ENCODE assay signal across 17 mouse cellular contexts in genomic region chr2:77543388-77543787, GRCm38 (mm10).
DNase-seq lines count a peak whose midpoint lies in the region; ATAC-seq and TF ChIP-seq lines count a peak whose summit lies in the region.
"Had no signal": no experiment of that assay in that cellular context is flagged by ENCODE, and none has a peak within 500 bp of the region (broad histone marks: within the 10 kb centered on the region; RNA-seq: fewer than 3 reads in every experiment).

No protein-coding gene starts in this region.

- TF ChIP-seq EP300 in lung, postnatal 0 days (IDR thresholded peaks at IDR 0.05): no peak

- no peak for TF ChIP-seq CTCF in gastrocnemius, adult 2 months (IDR thresholded peaks at IDR 0.05)
- no peak for TF ChIP-seq CTCF in lung, postnatal 0 days (IDR thresholded peaks at IDR 0.05)

- no peak for ATAC-seq in heart, embryonic 16.5 days (replicated peaks; ENCODE audit: extremely low read depth, insufficient read depth, low FRiP score)
- no peak for ATAC-seq in lung, embryonic 16.5 days (ENCODE audit: low read depth)
- ATAC-seq in lung, postnatal 0 days: no peak
- ATAC-seq in megakaryocyte-erythroid progenitor cell, adult 5-6 weeks (replicated peaks; ENCODE audit: low FRiP score, low TSS enrichment, poor library complexity, severe bottlenecking): no peak
- ATAC-seq: forebrain, embryonic 16.5 days had no signal

- no peaks in the 10 kb centered on the region for H3K27me3 ChIP-seq in heart, embryonic 16.5 days (ENCODE audit: control insufficient read depth, insufficient read depth, low read length)
- no peaks in the 10 kb centered on the region for H3K27me3 ChIP-seq in lung, embryonic 16.5 days (ENCODE audit: control insufficient read depth, insufficient read depth, low read depth, low read length)
- no peaks in the 10 kb centered on the region for H3K27me3 ChIP-seq in lung, postnatal 0 days (replicated peaks; ENCODE audit: insufficient read depth, low read length)
- H3K27me3 ChIP-seq: embryonic facial prominence, embryonic 13.5 days; neural tube, embryonic 13.5 days had no signal

- peaks cover 12% of the 10 kb centered on the region for H3K4me1 ChIP-seq in heart, embryonic 16.5 days (ENCODE audit: control insufficient read depth, insufficient read depth, low read length)
- H3K4me1 ChIP-seq in lung, embryonic 16.5 days (replicated peaks; ENCODE audit: control insufficient read depth, insufficient read depth, low read length): 0 out of 2 replicates have a peak, but pooled peaks cover 3% of the 10 kb centered on the region
- no peaks in the 10 kb centered on the region for H3K4me1 ChIP-seq in lung, postnatal 0 days (ENCODE audit: insufficient read depth, low read depth, low read length)
- H3K4me1 ChIP-seq: neural tube, embryonic 13.5 days had no signal

- H3K36me3 ChIP-seq in heart, embryonic 16.5 days (ENCODE audit: control insufficient read depth, insufficient read depth): no peaks in the 10 kb centered on the region
- H3K36me3 ChIP-seq in lung, embryonic 16.5 days (ENCODE audit: control insufficient read depth, insufficient read depth, low read length): no peaks in the 10 kb centered on the region
- no peaks in the 10 kb centered on the region for H3K36me3 ChIP-seq in lung, postnatal 0 days (ENCODE audit: insufficient read depth, low read length)
- H3K36me3 ChIP-seq: embryonic facial prominence, embryonic 13.5 days; neural tube, embryonic 13.5 days had no signal

- no peak for DNase-seq in gastrocnemius, adult 2 months
- no peak for DNase-seq in gastrocnemius, postnatal 10 days
- no peak for DNase-seq in heart, postnatal 4 days
- DNase-seq in lung, postnatal 0 days (ENCODE audit: low spot score): no peak
- DNase-seq in natural killer cell, adult 2 months (ENCODE audit: low spot score in 2 of 2): no peak
- DNase-seq: cerebellum, adult 9-11 months; layer of hippocampus, adult 9-11 months; right cerebral cortex, postnatal 25 days; thymus, postnatal 25 days had no signal

- intact Hi-C loops in gastrocnemius, adult 2 months (cut with DNase I): loop anchor here (5.0 to 10.0 kb wide), 2 partner anchors 64 to 159 kb away; no protein-coding TSS in a partner anchor

- no peaks in the 10 kb centered on the region for H3K9me3 ChIP-seq in heart, embryonic 16.5 days (replicated peaks; ENCODE audit: control insufficient read depth, low read length)
- no peaks in the 10 kb centered on the region for H3K9me3 ChIP-seq in lung, embryonic 16.5 days (ENCODE audit: control insufficient read depth, low read length)
- no peaks in the 10 kb centered on the region for H3K9me3 ChIP-seq in lung, postnatal 0 days (ENCODE audit: low read length)
- H3K9me3 ChIP-seq: embryonic facial prominence, embryonic 13.5 days; neural tube, embryonic 13.5 days had no signal

- H3K9ac ChIP-seq in heart, embryonic 16.5 days (ENCODE audit: low read length): no peak overlapping the region
- H3K9ac ChIP-seq in lung, embryonic 16.5 days (ENCODE audit: low read length): no peak overlapping the region
- H3K9ac ChIP-seq in lung, postnatal 0 days (replicated peaks; ENCODE audit: low read depth): no peak overlapping the region
- H3K9ac ChIP-seq: embryonic facial prominence, embryonic 13.5 days; neural tube, embryonic 13.5 days had no signal

- no peak overlapping the region for H3K4me2 ChIP-seq in heart, embryonic 16.5 days (ENCODE audit: low read depth, low read length)
- H3K4me2 ChIP-seq in lung, embryonic 16.5 days (ENCODE audit: low read depth, low read length): no peak overlapping the region
- no peak overlapping the region for H3K4me2 ChIP-seq in lung, postnatal 0 days (replicated peaks; ENCODE audit: low read depth, low read length)
- H3K4me2 ChIP-seq: embryonic facial prominence, embryonic 13.5 days; midbrain, embryonic 11.5 days; neural tube, embryonic 13.5 days had no signal

- peak overlapping the region; percentile 20; the same call in 1 of the 2 replicates for H3K27ac ChIP-seq in gastrocnemius, adult 2 months
- H3K27ac ChIP-seq in heart, embryonic 16.5 days (ENCODE audit: low read length): peak overlapping the region; percentile 71
- H3K27ac ChIP-seq in lung, embryonic 16.5 days (ENCODE audit: low read length): peak overlapping the region; percentile 66
- H3K27ac ChIP-seq in lung, postnatal 0 days (ENCODE audit: low read length): no peak overlapping the region
- H3K27ac ChIP-seq: embryonic facial prominence, embryonic 13.5 days; kidney, postnatal 0 days; neural tube, embryonic 13.5 days had no signal

- WGBS in heart, embryonic 16.5 days: 26% methylated on average over 1 of the region's 1 CpGs
- WGBS in lung, embryonic 16.5 days: 14% methylated on average over 1 of the region's 1 CpGs
- 7% methylated on average over 1 of the region's 1 CpGs for WGBS in lung, postnatal 0 days

- H3K4me3 ChIP-seq in gastrocnemius, adult 2 months: no peak overlapping the region
- no peak overlapping the region for H3K4me3 ChIP-seq in heart, embryonic 16.5 days (ENCODE audit: low read length)
- no peak overlapping the region for H3K4me3 ChIP-seq in lung, embryonic 16.5 days (ENCODE audit: low read length)
- no peak overlapping the region for H3K4me3 ChIP-seq in lung, postnatal 0 days (ENCODE audit: low read depth, low read length)
- H3K4me3 ChIP-seq: embryonic facial prominence, embryonic 13.5 days; neural tube, embryonic 13.5 days had no signal
